Mouse (Mus musculus): Measurements from ENCODE around the gene Gm19426. TPM values are rescaled to one million over a fixed set of nuclear protein-coding genes. Genes with fewer than 3 reads are reported as not detected.

Gene Gm19426
- polyA plus RNA-seq, 1 experiment from 2014 or later: 10.2 TPM

GRCm38 (mm10) chr2:84715562-84716361 is 27.7 kb downstream of the Gm19426 start:
- H3K9me3 ChIP-seq: no peaks in the 10 kb centered on the region
- H3K4me2 ChIP-seq: peak overlapping the region; percentile 79
- peak overlapping the region; percentile 93 for H3K4me3 ChIP-seq (replicated peaks)
- peaks cover 3% of the 10 kb centered on the region; the same call in 1 of the 2 replicates for H3K36me3 ChIP-seq (replicated peaks)
- peak overlapping the region; percentile 96 for H3K9ac ChIP-seq
- H3K4me1 ChIP-seq: peaks cover 22% of the 10 kb centered on the region
- under 1% methylated on average over 33 of the region's 33 CpGs for WGBS
- H3K27ac ChIP-seq: peak overlapping the region; percentile 98
- ATAC-seq (ENCODE audit: low FRiP score): peak; percentile 94
- no peaks in the 10 kb centered on the region for H3K27me3 ChIP-seq

DNA sequence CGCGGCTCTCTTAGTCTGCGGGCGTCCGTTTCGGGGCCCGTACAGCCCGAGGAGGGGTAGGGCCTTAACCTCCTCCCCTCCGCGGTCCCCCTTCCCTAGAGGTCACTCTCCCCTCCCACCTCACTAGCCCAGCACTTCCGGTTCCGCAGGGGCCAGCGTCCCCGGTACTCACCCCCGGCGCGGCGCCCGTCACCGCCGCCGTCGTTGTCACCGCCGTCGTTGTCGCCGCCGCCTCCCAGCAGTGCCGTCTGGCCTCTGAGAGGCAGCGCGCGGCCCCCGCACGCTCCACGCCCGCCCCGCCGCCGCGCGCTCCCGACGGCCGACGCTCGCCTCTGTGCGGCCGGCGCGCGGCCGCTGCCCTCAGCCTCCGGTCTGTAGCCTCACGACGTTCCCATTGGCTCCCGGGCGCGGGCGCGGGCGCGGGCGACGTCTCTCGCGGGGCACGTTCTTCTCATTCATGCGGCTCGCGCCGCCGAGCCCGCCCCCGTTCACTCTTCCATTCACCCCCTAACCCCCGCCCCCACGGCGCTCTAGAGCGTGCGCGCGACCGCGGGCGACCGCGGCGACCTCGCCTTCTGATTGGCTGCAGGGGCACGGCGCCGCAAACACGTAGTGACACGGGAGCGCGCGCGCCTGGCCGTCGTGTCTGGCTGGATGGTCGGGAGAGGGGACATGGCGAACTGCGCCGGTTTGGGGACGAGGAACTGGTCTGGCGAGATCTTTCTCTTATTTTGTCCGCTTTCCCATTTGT is 28.5 kb downstream of the Gm19426 start, which contains the start of gene Zdhhc5:
Gene Zdhhc5, minus strand, starts transcription at position 370 of the 751 bp plus-strand sequence.
- peaks cover 25% of the 10 kb centered on the region for H3K4me1 ChIP-seq
- ATAC-seq (ENCODE audit: low FRiP score): peak; percentile 97

GRCm38 (mm10) chr2:84714422-84714810 is 29.0 kb downstream of the Gm19426 start:
- WGBS: under 1% methylated on average over 16 of the region's 26 CpGs

More for the DNA sequence above, 28.5 kb downstream of the Gm19426 start, which contains the start of gene Zdhhc5:
- H3K9me3 ChIP-seq: no peaks in the 10 kb centered on the region
- H3K27ac ChIP-seq: peak within 1 kb of the TSS; percentile 98
- peaks cover 11% of the 10 kb centered on the region for H3K36me3 ChIP-seq (replicated peaks)
- WGBS: 0% methylated on average over 89 of the region's 107 CpGs
- H3K27me3 ChIP-seq: no peaks in the 10 kb centered on the region
- peak within 1 kb of the TSS; percentile 96 for H3K9ac ChIP-seq
- H3K4me3 ChIP-seq (replicated peaks): peak within 1 kb of the TSS; percentile 93
- H3K4me2 ChIP-seq: peak within 1 kb of the TSS; percentile 79

GRCm38 (mm10) chr2:84711898-84712297 is 31.6 kb downstream of the Gm19426 start:
- Histone ChIP-seq H3K36me3 (replicated peaks) (peaks cover 26% of the 10 kb centered on the region), H3K4me3 (replicated peaks) (no peak overlapping the region), H3K4me2 (no peak overlapping the region), H3K27me3 (no peaks in the 10 kb centered on the region), H3K27ac (no peak overlapping the region), H3K4me1 (peaks cover 47% of the 10 kb centered on the region), H3K9me3 (no peaks in the 10 kb centered on the region), H3K9ac (no peak overlapping the region)
- ATAC-seq (ENCODE audit: low FRiP score): no peak
- 84% methylated on average over 2 of the region's 2 CpGs for WGBS

More at GRCm38 (mm10) chr2:84714422-84714810, 29.0 kb downstream of the Gm19426 start:
- H3K27me3 ChIP-seq: no peaks in the 10 kb centered on the region
- H3K27ac ChIP-seq: peak overlapping the region; percentile 98
- H3K9me3 ChIP-seq: no peaks in the 10 kb centered on the region
- peaks cover 15% of the 10 kb centered on the region for H3K36me3 ChIP-seq (replicated peaks)
- H3K4me3 ChIP-seq (replicated peaks): peak overlapping the region; percentile 93
- peak overlapping the region; percentile 73 for H3K4me2 ChIP-seq
- H3K9ac ChIP-seq: peak overlapping the region; percentile 96
- ATAC-seq (ENCODE audit: low FRiP score): peak; percentile 18; the same call in 1 of the 2 replicates
- peaks cover 29% of the 10 kb centered on the region for H3K4me1 ChIP-seq

DNA sequence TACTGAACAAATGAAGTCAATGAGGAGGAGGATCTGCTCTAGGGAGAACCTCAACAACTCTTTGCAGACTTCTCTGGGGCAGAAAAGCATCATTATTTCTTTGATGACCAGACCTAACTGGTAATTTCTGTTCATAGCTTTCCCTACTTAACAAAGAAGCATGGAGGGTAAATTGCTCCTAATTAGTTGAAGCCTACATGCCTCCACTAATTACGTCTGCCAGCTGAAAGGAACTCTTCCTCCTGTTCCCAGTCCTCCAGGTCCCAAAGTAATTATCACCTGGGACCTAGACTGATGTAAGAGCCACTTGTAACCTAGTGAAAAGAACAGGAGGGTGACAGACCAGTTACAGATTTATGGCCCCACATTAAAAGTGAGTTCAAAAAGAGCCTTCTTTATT is 35.9 kb downstream of the Gm19426 start:
- Histone ChIP-seq H3K9me3 (no peaks in the 10 kb centered on the region), H3K9ac (no peak overlapping the region), H3K4me3 (replicated peaks) (no peak overlapping the region), H3K27ac (peak overlapping the region; percentile 57), H3K4me2 (no peak overlapping the region), H3K4me1 (peaks cover 29% of the 10 kb centered on the region), H3K27me3 (no peaks in the 10 kb centered on the region), H3K36me3 (replicated peaks) (peaks cover 38% of the 10 kb centered on the region)
- WGBS: 38% methylated on average over 1 of the region's 1 CpGs
- peak; percentile 68; the same call in 1 of the 2 replicates for ATAC-seq (ENCODE audit: low FRiP score)

DNA sequence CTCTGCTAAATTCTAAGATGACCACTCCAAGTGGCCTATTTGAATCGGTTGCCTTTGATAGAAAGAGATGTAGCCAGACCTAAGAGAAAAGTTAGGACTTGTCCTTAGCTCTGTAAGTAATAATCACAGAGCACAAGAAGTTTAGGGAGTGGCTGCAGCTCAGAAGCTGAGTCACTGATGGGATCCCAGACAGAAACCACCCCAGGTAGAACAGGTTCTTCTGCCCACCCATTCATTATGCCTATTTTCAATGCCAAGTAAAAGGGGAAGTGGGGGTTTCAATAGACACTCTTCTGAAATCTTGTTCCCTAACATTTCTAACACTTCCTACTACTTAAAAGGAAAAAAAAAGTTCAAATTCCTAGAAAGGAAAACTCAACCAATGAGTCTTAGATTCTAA is 38.2 kb downstream of the Gm19426 start:
- 86% methylated on average over 1 of the region's 1 CpGs for WGBS

DNA sequence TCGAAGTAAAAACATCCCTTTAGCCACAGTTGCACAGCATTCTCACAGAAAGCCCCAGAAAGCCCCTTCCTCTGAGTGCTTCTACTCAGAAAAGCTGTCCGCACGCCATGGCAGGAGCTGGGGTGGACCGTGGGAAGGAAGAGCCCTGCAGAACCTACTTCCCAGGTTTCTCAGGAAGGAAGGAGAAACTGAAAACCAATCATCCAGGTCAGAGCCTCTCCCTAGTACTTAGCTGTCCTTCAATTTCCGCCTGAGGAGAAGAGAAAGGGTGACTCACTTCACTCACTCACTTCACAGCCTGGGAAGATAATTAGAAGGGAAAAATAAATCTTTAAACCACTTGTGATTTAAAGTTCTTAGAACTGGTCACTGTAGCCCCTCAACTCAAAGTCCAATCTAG is 39.1 kb downstream of the Gm19426 start:
- Histone ChIP-seq H3K4me2 (no peak overlapping the region), H3K4me3 (replicated peaks) (no peak overlapping the region), H3K27ac (no peak overlapping the region), H3K27me3 (no peaks in the 10 kb centered on the region), H3K9me3 (no peaks in the 10 kb centered on the region), H3K36me3 (replicated peaks) (peaks cover 32% of the 10 kb centered on the region), H3K4me1 (peaks cover 19% of the 10 kb centered on the region), H3K9ac (no peak overlapping the region)
- 74% methylated on average over 5 of the region's 5 CpGs for WGBS
- ATAC-seq (ENCODE audit: low FRiP score): no peak

More for the DNA sequence above, 38.2 kb downstream of the Gm19426 start:
- peaks cover 22% of the 10 kb centered on the region for H3K4me1 ChIP-seq
- ATAC-seq (ENCODE audit: low FRiP score): no peak
- H3K27ac ChIP-seq: no peak overlapping the region
- no peaks in the 10 kb centered on the region for H3K9me3 ChIP-seq
- no peak overlapping the region for H3K9ac ChIP-seq
- no peak overlapping the region for H3K4me3 ChIP-seq (replicated peaks)
- peaks cover 39% of the 10 kb centered on the region for H3K36me3 ChIP-seq (replicated peaks)
- no peaks in the 10 kb centered on the region for H3K27me3 ChIP-seq
- H3K4me2 ChIP-seq: no peak overlapping the region

DNA sequence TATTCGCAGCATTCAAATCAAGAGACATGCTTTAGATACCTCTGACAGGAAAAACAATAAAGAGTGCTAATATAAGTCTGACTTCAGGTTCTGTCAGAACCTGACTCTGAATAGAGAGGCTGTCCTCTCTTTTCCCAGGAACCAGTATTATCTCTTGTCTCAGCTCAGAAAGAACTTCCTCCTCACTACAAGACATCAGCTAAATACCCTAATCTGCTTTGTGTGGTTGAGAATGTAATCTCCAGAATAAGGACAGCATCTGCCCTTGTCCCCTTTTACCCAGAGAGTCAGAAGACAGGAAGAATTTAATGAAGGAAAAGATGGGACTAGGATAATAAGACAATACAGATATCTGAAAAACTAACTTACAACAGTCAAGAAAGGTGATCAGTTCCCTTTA is 40.0 kb downstream of the Gm19426 start:
- ATAC-seq (ENCODE audit: low FRiP score): no peak
- no peaks in the 10 kb centered on the region for H3K27me3 ChIP-seq
- H3K4me3 ChIP-seq (replicated peaks): no peak overlapping the region
- no peak overlapping the region for H3K4me2 ChIP-seq
- no peak overlapping the region for H3K9ac ChIP-seq
- H3K27ac ChIP-seq: no peak overlapping the region
- no peaks in the 10 kb centered on the region for H3K9me3 ChIP-seq
- peaks cover 13% of the 10 kb centered on the region for H3K4me1 ChIP-seq
- peaks cover 28% of the 10 kb centered on the region for H3K36me3 ChIP-seq (replicated peaks)
- WGBS: 92% methylated on average over 1 of the region's 1 CpGs

DNA sequence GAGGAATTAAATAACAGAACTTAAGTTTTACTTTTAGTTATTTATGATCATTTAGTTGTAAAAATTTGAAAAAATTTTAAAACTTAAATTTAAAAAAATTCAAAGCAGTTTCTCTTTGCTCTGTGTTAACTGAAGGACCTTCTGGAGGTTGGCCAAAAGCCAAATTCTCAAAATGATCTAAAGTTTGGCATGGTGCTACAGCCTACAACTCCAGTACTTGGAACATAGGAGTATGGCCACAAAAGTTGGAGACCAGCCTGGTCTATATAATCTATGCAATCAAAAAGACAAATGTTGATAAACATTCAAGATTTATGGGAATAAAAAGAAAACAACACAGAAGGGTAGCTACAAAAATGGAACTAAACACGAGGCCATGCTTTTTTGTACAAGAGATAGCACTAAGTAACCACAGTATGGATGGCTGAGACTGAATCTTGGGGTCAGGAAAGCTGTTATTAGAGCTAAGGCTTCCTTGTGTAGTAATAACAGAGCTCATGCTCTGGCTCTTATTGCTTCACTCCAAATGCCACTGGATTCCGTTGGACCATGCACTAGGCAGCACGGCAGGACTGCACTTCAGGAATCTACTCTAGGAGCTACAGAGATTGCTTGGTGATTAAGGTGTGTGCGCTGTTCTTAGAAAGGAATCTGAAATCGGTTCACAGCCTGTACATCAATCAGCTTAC is 48.3 kb downstream of the Gm19426 start:
- H3K4me1 ChIP-seq: no peaks in the 10 kb centered on the region
- 93% methylated on average over 5 of the region's 5 CpGs for WGBS

More for the DNA sequence above, 48.3 kb downstream of the Gm19426 start:
- H3K27ac ChIP-seq: no peak overlapping the region
- no peaks in the 10 kb centered on the region for H3K27me3 ChIP-seq
- H3K9ac ChIP-seq: no peak overlapping the region
- H3K9me3 ChIP-seq: no peaks in the 10 kb centered on the region
- H3K4me2 ChIP-seq: no peak overlapping the region
- H3K36me3 ChIP-seq (replicated peaks): peaks cover 65% of the 10 kb centered on the region
- no peak overlapping the region for H3K4me3 ChIP-seq (replicated peaks)
- no peak for ATAC-seq (ENCODE audit: low FRiP score)

MicroRNA genes within 50 kb of the gene (microRNA counts, 519-probe panel; counts per million panel counts)
- microRNA mmu-miR-130a: 7,336 counts per million, percentile 93 among the panel's probes with 10 or more counts

Small RNAs within 50 kb of the gene (microRNA-seq; reads per million reads assigned to microRNA genes)
- gene Mir130a: 38,498 reads per million, percentile 99 among the genes with 10 or more reads in this experiment

Other genes starting within 250 kb of the Gm19426 start
- 52.6 and 53.6 TPM in 2 replicates for gene Ctnnd1, start 92.9 kb downstream of the Gm19426 start, polyA plus RNA-seq (2016; fragmentation: Nextera tagmentation; extraction: Ambion mirVana)
- gene Btbd18, start 84.6 kb downstream of the Gm19426 start, polyA plus RNA-seq (2016; fragmentation: Nextera tagmentation; extraction: Ambion mirVana): 0.33 and 0.49 TPM in 2 replicates
- gene Selenoh, start 72.9 kb downstream of the Gm19426 start, polyA plus RNA-seq (2016; fragmentation: Nextera tagmentation; extraction: Ambion mirVana): 448 and 458 TPM in 2 replicates
- not detected in 2 replicates for gene Gm28635, start 65.6 kb downstream of the Gm19426 start, polyA plus RNA-seq (2016; fragmentation: Nextera tagmentation; extraction: Ambion mirVana)
- gene Med19, start 65.3 kb downstream of the Gm19426 start, polyA plus RNA-seq (2016; fragmentation: Nextera tagmentation; extraction: Ambion mirVana): 55.0 and 59.3 TPM in 2 replicates
- 175 and 177 TPM in 2 replicates for gene Tmx2, start 64.5 kb downstream of the Gm19426 start, polyA plus RNA-seq (2016; fragmentation: Nextera tagmentation; extraction: Ambion mirVana)
- gene Zdhhc5, start 28.5 kb downstream of the Gm19426 start, polyA plus RNA-seq (2016; fragmentation: Nextera tagmentation; extraction: Ambion mirVana): 28.1 and 31.4 TPM in 2 replicates
- gene Clp1, start 16.3 kb downstream of the Gm19426 start, polyA plus RNA-seq (2016; fragmentation: Nextera tagmentation; extraction: Ambion mirVana): 39.9 and 40.7 TPM in 2 replicates
- 18.7 and 19.6 TPM in 2 replicates for gene Ypel4, start 9.6 kb downstream of the Gm19426 start, polyA plus RNA-seq (2016; fragmentation: Nextera tagmentation; extraction: Ambion mirVana)
- gene Serping1, start 31.8 kb upstream of the Gm19426 start, polyA plus RNA-seq (2016; fragmentation: Nextera tagmentation; extraction: Ambion mirVana): 27.6 and 30.3 TPM in 2 replicates
- gene Ube2l6, start 55.2 kb upstream of the Gm19426 start, polyA plus RNA-seq (2016; fragmentation: Nextera tagmentation; extraction: Ambion mirVana): 30.0 and 30.5 TPM in 2 replicates
- not detected in 2 replicates for gene Smtnl1, start 79.0 kb upstream of the Gm19426 start, polyA plus RNA-seq (2016; fragmentation: Nextera tagmentation; extraction: Ambion mirVana)
- gene Timm10, start 83.3 kb upstream of the Gm19426 start, polyA plus RNA-seq (2016; fragmentation: Nextera tagmentation; extraction: Ambion mirVana): 36.7 and 42.3 TPM in 2 replicates
- gene Slc43a1, start 95.2 kb upstream of the Gm19426 start, polyA plus RNA-seq (2016; fragmentation: Nextera tagmentation; extraction: Ambion mirVana): 11.4 and 14.4 TPM in 2 replicates
- gene Rtn4rl2, start 143.1 kb upstream of the Gm19426 start, polyA plus RNA-seq (2016; fragmentation: Nextera tagmentation; extraction: Ambion mirVana): 5.2 and 7.9 TPM in 2 replicates
- gene Slc43a3, start 192.9 kb upstream of the Gm19426 start, polyA plus RNA-seq (2016; fragmentation: Nextera tagmentation; extraction: Ambion mirVana): 10.1 and 11.3 TPM in 2 replicates
- not detected in 2 replicates for gene Prg2, start 236.8 kb upstream of the Gm19426 start, polyA plus RNA-seq (2016; fragmentation: Nextera tagmentation; extraction: Ambion mirVana)
- gene Prg3, start 244.6 kb upstream of the Gm19426 start, polyA plus RNA-seq (2016; fragmentation: Nextera tagmentation; extraction: Ambion mirVana): not detected in 2 replicates

Data from forebrain, embryonic 12.5 days (tissue).